In genomic region chr2:148406160-148406970, GRCm38 (mm10) we compare ENCODE assay signal across 8 mouse cellular contexts. TPM values are rescaled to one million over a fixed set of nuclear protein-coding genes. Genes with fewer than 3 reads are reported as not detected.
DNase-seq lines count a peak whose midpoint lies in the region; ATAC-seq and TF ChIP-seq lines count a peak whose summit lies in the region.

No protein-coding gene starts in this region.

- peaks cover 24% of the 10 kb centered on the region for H3K27me3 ChIP-seq in heart, postnatal 0 days (ENCODE audit: control insufficient read depth, insufficient read depth, low read length)
- no peaks in the 10 kb centered on the region for H3K27me3 ChIP-seq in spleen, adult 2 months (ENCODE audit: control insufficient read depth, insufficient read depth, low read length)

- TF ChIP-seq CTCF in layer of hippocampus, adult 2 months (conservative IDR thresholded peaks at IDR 0.05): peak; percentile 62
- peak; percentile 27 for TF ChIP-seq CTCF in heart, postnatal 0 days (IDR thresholded peaks at IDR 0.05; ENCODE audit: low read depth)
- peak; percentile 22; the same call in 1 of the 2 replicates for TF ChIP-seq CTCF in spleen, adult 2 months (IDR thresholded peaks at IDR 0.05; ENCODE audit: extremely low read depth, insufficient read depth, insufficient read length, insufficient replicate concordance)

- ATAC-seq in heart, postnatal 0 days (ENCODE audit: insufficient read depth, low read depth): no peak
- peak; percentile 39 for ATAC-seq in megakaryocyte, adult 5-6 weeks (ENCODE audit: poor library complexity, severe bottlenecking)

- peaks cover 6% of the 10 kb centered on the region; the same call in 1 of the 2 replicates for H3K4me1 ChIP-seq in heart, postnatal 0 days (ENCODE audit: control insufficient read depth, insufficient read depth)
- H3K4me1 ChIP-seq in spleen, adult 2 months (ENCODE audit: control insufficient read depth, insufficient read depth, insufficient read length): no peaks in the 10 kb centered on the region; the same call in 1 of the 2 replicates

- peak overlapping the region; percentile 44 for H3K4me3 ChIP-seq in layer of hippocampus, adult 2 months
- H3K4me3 ChIP-seq in heart, postnatal 0 days (ENCODE audit: low read depth, low read length): peak overlapping the region; percentile 60
- peak overlapping the region; percentile 53 for H3K4me3 ChIP-seq in spleen, adult 2 months (ENCODE audit: extremely low read depth, insufficient read depth, insufficient read length)

- H3K36me3 ChIP-seq in heart, postnatal 0 days (replicated peaks; ENCODE audit: control insufficient read depth, insufficient read depth, low read length): no peaks in the 10 kb centered on the region
- no peaks in the 10 kb centered on the region for H3K36me3 ChIP-seq in spleen, adult 2 months (ENCODE audit: control insufficient read depth, insufficient read depth, low read length)

- H3K9me3 ChIP-seq in heart, postnatal 0 days (replicated peaks; ENCODE audit: control insufficient read depth, low read length): no peaks in the 10 kb centered on the region

- TF ChIP-seq EP300 in heart, postnatal 0 days (IDR thresholded peaks at IDR 0.05; ENCODE audit: low read depth): no peak

- peak overlapping the region; percentile 61 for H3K9ac ChIP-seq in heart, postnatal 0 days (replicated peaks; ENCODE audit: low read depth, low read length)

- TF ChIP-seq POLR2A in spleen, adult 2 months (IDR thresholded peaks at IDR 0.05; ENCODE audit: low read depth, low read length): no peak

- DNase-seq in layer of hippocampus, adult 2 months (ENCODE audit: low spot score in 2 of 2): no peak
- no peak for DNase-seq in layer of hippocampus, adult 9-11 months
- DNase-seq in embryo, embryonic 10 days (ENCODE audit: low spot score): peak; percentile 64
- DNase-seq in heart, postnatal 0 days (ENCODE audit: low spot score): no peak
- DNase-seq in kidney, postnatal 36 days: peak; percentile 51 to 69
- peak in 1 of 2 experiments; percentile 62 for DNase-seq in spleen, adult 2 months (ENCODE audit: low read depth in 1 of 2, low spot score in 2 of 2)
- DNase-seq in layer of hippocampus, adult 9-10 months (ENCODE audit: low spot score): no peak

- H3K27ac ChIP-seq in layer of hippocampus, adult 2 months: peak overlapping the region; percentile 69
- H3K27ac ChIP-seq in heart, postnatal 0 days (ENCODE audit: low read depth): peak overlapping the region; percentile 79
- H3K27ac ChIP-seq in spleen, adult 2 months (ENCODE audit: insufficient read depth, low read length): peak overlapping the region; percentile 39

- peak overlapping the region; percentile 73 for H3K4me2 ChIP-seq in heart, postnatal 0 days (ENCODE audit: low read depth, low read length)

- whole genome bisulfite sequencing in heart, postnatal 0 days: 10% methylated on average over 34 of the region's 34 CpGs
- WGBS in spleen, adult 2 months: 16% methylated on average over 34 of the region's 34 CpGs

RNA-seq across cellular contexts. Expression of gene Thbd, which starts 1.6 kb away (rescaled TPM):
- 1 to 10 TPM; 5.3 to 6.9 TPM for total RNA-seq in layer of hippocampus, adult 2 months (2021)
- 50.6 and 52.6 TPM in 2 replicates for total RNA-seq in heart, postnatal 0 days (2014; rRNA removed; ENCODE audit: low replicate concordance)
- polyA plus RNA-seq in heart, postnatal 0 days (2015; fragmentation: Nextera tagmentation; extraction: Ambion mirVana): 15.6 and 16.5 TPM in 2 replicates
- total RNA-seq in megakaryocyte, adult 5-6 weeks (2015): 31.0 and 33.5 TPM in 2 replicates
- total RNA-seq in megakaryocyte, adult 5-6 weeks (2017): 31.1 and 31.3 TPM in 2 replicates
- polyA plus RNA-seq in spleen, adult 2 months (2012; rRNA removed): 39.1 and 44.9 TPM in 2 replicates

RNA-seq across cellular contexts. Expression of gene Sstr4, which starts 11.2 kb away (rescaled TPM):
- 10 to 100 TPM; 75.5 TPM for total RNA-seq in layer of hippocampus, adult 2 months (2021)
- total RNA-seq in heart, postnatal 0 days (2014; rRNA removed; ENCODE audit: low replicate concordance): 0.31 and 4.4 TPM in 2 replicates
- 0.14 and 0.43 TPM in 2 replicates for polyA plus RNA-seq in heart, postnatal 0 days (2015; fragmentation: Nextera tagmentation; extraction: Ambion mirVana)
- total RNA-seq in megakaryocyte, adult 5-6 weeks (2015): 0.80 TPM in 1 of 2 replicates, not detected in the other
- 1.5 TPM in 1 of 2 replicates, not detected in the other for total RNA-seq in megakaryocyte, adult 5-6 weeks (2017)
- polyA plus RNA-seq in spleen, adult 2 months (2012; rRNA removed): 0.26 and 1.2 TPM in 2 replicates

RNA-seq across cellular contexts. Expression of gene Cd93, which starts 37.0 kb away (rescaled TPM):
- total RNA-seq in layer of hippocampus, adult 2 months (2021): 1 to 10 TPM; 3.2 to 5.1 TPM
- 106 and 120 TPM in 2 replicates for total RNA-seq in heart, postnatal 0 days (2014; rRNA removed; ENCODE audit: low replicate concordance)
- polyA plus RNA-seq in heart, postnatal 0 days (2015; fragmentation: Nextera tagmentation; extraction: Ambion mirVana): 21.1 and 21.2 TPM in 2 replicates
- 48.5 and 49.1 TPM in 2 replicates for total RNA-seq in megakaryocyte, adult 5-6 weeks (2015)
- 61.8 and 65.4 TPM in 2 replicates for total RNA-seq in megakaryocyte, adult 5-6 weeks (2017)
- polyA plus RNA-seq in spleen, adult 2 months (2012; rRNA removed): 7.2 and 7.5 TPM in 2 replicates

Comparison
In these comparisons a context has a peak if more than half of its experiments do, and no peak if none do; other contexts are left out.
1. DNase-seq: peak in embryo, embryonic 10 days (single experiment) and kidney, postnatal 36 days (2 of 2); none in layer of hippocampus, adult 2 months (0 of 2), layer of hippocampus, adult 9-11 months (single experiment), heart, postnatal 0 days (single experiment) and layer of hippocampus, adult 9-10 months (single experiment).
2. RNA of gene Sstr4, which starts 11.2 kb away (total RNA-seq): 75.5 TPM in layer of hippocampus, adult 2 months; 0.80 to 1.5 TPM in megakaryocyte, adult 5-6 weeks and 0.31 to 4.4 TPM in heart, postnatal 0 days; every median in the first group is over 10 times any median in the second.
3. RNA of gene Cd93, which starts 37.0 kb away (total RNA-seq): 106 to 120 TPM in heart, postnatal 0 days and 48.5 to 65.4 TPM in megakaryocyte, adult 5-6 weeks; 3.2 to 5.1 TPM in layer of hippocampus, adult 2 months; every median in the first group is over 4 times any median in the second.
4. Peak in every context shown above with its lines, with median percentiles within 50 percentile points of each other: H3K27ac ChIP-seq, H3K4me3 ChIP-seq and CTCF ChIP-seq.